Mouse (Mus musculus) regulatory T cell (primary cell): Measurements from ENCODE around the gene Nxpe2.

Experiments used
- in situ Hi-C: fragments of 300-600 bp; cut with MboI, MseI; formaldehyde crosslinking; loops from one replicate; pipeline ENCODE4 v1.15.1; 2025; ENCODE audit warnings: high pct_unique_total_duplicates

The Nxpe2 gene

DNA sequence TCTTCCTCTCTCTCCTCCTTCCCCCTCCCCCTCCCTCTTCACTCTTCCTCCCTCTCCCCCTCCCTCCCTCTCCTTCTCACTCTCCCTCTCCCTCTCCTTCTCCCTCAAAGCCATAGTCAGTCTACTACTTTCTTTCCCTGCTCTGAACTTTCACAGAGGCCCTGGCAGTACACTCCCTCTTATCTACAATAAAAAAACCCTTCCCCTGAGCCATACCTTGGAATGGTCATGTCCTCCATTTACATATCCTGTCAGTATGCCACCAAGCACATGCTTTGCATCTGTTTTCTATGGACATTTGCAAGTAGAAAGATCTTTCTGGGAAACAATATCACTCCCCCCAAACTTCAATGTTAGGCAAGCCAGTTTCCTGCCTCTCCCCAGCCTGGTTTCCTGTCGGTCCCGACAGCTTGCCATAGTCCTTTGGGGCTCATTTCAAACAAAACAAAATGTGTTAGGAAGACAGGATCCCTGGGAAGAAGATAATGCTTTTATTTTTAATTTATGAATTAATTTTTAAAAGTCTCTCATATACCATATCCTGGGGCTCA lies at the start of gene Nxpe2:
Nxpe2 (minus strand) TSS at position 307 of the 551 bp plus-strand sequence.
- in situ Hi-C loops, result no loop called here

DNA sequence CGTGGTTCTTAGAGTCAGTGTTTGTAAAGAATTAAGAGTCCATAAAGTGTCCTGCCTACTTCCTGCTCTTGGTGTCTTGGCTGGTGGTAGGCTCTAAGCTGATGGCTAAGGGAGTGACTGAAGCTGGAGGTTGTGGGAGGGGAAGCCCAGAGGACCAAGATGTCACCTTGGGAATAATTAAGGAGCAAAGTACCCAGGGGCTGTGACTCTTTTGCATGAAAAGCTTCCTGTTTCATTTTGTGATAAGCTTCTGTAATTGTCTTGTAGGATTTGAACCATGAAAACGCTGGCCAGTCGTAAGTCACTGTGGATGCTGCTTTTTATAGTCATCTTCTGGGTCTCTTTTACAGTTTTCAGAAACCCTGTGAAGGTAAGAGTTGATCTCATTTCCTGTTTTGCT lies 36.7 kb upstream of the Nxpe2 start:
- in situ Hi-C loops, result no loop called here

DNA sequence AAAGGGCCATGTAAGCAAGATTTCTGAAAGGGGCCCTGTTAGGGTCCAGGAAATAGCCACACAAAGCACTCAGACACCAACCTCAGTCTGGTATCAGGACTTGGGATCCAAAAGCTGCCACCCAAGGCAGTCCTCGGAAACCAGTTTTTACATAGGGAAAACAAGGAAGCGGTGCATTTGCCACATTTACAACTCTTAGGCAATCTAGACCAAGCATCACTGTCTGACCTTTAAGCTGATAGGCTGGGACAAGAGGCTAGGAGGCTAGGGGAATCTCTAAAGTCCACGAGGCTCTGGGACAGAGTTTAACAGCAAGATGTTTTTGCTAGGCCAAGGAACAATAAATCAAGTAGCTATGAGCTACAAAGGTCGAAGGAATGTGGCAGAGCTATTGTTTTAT lies 35.2 kb upstream of the Nxpe2 start:
- in situ Hi-C loops, result no loop called here

DNA sequence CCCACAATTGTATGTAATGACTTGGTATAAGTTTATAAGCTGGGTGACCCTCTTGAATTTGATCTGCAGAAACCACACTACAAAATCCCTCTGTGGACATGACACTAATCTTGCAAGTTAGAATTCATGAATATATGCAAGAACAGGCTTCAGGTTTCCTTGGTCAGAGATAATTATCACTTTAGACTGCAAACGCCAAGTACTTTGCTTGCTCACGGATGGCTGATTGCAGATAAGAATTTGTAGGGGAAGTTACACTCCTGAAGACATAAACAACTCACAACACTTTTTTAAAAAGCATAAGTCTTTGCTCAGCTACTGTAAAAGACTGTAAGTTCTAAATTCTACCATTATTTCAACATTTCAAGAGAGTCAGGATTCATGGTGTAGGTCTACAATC lies 21.1 kb upstream of the Nxpe2 start:
- in situ Hi-C loops, result no loop called here

DNA sequence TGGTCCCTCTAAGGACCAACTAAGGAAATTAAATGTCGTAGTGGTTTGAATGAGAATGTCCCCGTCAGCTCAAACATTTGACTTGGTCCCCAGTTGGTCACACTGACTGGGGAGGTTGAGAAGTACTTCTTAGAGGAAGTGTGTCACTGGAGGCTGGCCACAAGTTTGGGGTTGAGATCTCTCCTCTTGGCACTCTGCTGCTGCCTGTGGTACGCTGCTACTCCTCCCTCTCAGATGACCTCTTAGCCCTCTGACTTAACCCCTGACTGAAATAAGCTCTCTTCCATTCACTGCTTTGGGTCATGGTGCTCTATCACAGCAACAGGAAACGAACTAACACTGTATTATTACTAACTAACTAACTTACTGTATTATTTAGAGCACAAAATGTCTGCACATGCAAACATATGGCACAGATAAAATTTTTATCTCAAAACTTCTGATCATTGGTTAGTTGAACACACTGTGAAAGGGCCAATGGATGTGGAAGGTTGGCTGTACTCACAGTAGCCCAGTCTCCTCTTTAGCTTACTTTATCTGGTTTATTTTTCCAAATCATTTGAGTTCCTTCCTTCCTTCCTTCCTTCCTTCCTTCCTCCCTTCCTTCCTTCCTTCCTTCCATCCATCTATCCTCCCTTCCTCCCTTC lies 20.1 kb upstream of the Nxpe2 start:
- in situ Hi-C loops, result no loop called here

DNA sequence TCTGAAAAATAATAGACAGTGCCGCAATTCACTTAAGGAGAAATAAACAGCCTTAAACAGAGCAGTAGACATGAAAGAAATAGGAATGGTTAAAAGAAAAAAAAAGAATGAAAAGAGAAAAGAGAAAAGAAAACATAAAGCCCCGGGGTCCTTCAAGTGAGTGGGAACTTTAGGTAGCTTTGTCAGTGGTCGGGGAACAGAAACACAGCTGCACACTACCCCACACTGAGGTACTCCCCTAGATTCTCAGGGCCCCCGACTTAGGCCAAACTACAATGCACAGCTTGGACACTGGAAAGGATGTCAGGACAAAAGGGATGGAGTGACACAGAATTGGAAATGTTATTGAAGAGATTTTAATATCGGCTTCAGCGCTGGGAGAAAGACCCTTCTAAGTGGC lies 9.5 kb upstream of the Nxpe2 start:
- in situ Hi-C loops, result no loop called here

DNA sequence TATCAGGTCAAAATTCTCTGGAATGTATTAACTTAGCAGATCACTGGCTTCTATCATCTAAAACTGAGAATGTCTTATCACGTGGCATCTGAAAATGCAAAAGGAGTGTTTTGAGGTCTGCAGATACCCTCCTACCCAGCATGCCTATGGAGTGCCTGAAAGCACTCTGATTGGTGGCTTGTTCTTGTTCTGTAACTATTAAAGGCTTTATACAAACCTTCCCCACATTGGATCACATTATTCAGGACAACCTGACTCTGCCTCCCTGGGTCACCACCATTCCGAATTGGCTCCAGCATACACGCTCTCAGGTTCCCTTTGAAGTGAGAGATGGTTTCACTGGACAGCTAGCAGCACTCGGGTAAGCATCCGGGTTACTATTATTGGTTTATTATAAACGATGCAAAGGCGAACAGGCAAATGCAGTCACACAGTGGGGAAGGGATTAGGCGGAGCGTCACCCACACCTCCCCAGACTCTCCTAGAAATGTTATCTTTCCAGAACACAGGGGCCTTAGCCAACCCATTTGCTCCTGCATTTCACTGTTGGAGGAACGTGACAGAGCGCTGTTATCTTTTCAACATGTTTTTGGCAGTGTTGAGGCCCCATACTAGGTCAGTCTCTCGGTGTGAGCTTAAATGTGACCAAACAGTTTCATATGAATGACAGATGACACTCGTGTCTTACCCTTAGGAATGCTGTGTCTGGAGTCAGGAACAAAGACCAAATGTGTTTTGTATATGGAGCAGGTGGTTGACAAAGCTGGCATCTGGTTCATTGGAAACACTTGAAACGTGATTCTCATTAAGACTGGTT lies 8.8 kb upstream of the Nxpe2 start:
- in situ Hi-C loops, result no loop called here

DNA sequence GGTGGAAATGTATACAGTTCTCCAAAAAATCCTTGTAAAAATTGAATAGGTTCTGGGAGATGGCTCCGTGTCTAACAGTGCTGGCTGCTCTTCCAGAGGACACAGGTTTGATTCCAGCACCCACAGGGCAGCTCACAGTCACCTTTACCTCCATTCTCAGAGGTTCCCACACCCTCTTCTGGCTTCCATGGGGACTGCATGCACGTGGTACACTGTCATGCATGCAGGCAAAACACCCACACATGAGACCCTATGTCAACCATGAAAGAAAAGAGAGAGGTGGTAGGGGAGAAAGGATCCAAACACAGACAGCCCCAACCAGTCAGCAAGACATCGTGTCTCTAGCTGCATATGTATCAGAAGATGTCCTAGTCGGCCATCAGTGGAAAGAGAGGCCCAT lies 7.6 kb upstream of the Nxpe2 start:
- in situ Hi-C loops, result no loop called here

DNA sequence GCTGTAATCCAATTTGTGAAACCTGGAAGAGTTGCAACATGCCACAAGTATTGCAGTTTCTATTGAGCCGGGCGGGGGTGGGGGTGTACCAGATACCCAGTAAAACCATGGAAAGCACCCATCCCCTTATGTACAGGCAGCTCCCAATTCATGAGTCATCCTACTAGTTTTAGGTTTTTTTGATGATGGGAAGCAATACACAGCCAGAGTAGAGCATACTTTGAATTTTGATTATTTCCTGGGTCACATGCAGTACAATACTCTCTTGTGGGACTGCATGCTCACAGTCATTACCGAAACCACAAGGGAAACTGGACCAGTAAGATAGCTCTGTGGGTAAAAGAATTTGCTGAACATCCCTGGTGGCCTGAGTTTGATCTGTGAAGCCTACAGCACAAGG lies 3.8 kb upstream of the Nxpe2 start:
- in situ Hi-C loops, result no loop called here

DNA sequence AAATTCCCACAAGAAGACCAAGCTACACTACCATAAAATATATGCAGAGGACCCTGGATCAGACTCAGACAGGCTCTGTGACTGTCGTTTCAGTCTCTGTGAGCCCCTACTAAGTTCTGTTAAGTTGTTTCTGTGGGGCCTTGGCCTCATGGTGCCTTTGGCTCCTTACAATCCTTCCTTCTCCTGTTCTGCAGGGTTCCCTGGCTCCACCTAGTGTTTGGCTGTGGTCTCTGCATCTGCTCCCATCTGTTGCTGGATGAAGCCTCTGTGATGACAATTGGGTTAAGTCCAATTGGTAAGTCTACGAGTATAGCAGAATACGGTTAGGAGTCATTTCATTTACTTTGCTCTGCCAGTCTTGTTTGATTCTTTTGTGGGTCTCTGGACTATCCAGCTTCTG lies 1.5 kb upstream of the Nxpe2 start:
- in situ Hi-C loops, result no loop called here

DNA sequence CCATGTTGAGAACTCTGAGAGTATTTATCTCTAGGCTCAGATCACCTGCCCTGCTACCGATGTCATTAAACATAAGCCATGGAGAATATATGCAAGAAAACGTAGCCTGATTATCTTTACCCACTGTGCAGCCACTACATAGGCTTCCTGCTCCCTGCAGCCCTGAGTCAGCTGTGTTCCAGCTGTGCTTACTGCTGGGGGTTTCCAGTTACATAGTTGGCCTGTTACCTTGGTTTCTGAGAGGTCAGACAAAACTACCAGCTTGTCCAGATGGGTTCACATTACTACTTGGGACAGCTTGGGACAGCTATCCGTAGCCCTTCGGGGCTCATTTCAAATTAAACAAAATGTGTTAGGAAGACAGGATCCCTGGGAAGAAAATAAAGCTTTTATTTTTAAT lies 868 bp upstream of the Nxpe2 start:
- in situ Hi-C loops, result no loop called here

DNA sequence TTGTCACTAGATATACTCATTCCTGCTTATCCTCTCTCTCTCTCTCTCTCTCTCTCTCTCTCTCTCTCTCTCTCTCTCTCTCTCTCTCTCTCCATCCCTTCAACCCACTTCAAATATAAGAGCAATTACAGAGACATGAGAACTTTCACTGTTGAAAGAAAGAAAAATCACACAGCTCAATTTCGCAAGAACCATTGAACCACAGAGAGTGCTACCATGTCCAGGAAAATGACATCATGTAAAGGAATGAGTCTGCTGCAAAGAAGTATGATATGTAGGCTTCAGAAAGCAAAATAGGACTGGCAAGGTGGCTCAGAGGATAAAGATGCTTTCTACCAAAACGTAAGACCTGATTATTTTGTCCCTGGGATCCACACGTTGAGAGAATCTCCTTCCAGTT lies 7.4 kb downstream of the Nxpe2 start:
- in situ Hi-C loops, result no loop called here

DNA sequence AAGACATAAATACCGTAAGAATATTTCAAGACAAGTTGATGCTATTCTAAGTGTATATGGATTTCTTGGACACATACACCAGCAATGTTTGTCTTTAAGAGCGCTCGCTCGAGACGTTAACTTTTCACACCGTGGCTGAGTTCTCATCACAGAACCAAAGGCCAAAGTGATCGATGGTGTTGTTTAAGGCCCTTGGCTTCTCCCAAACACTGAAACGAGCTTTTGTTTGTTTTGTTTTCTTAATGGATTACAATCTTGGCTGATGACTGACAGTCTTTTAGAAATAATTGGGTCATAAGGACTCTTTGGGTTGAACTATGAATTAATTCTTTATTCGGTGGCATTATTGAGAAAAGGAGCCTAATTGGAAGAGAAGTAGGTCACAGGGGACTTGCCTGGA lies 7.8 kb downstream of the Nxpe2 start:
- in situ Hi-C loops, result no loop called here

DNA sequence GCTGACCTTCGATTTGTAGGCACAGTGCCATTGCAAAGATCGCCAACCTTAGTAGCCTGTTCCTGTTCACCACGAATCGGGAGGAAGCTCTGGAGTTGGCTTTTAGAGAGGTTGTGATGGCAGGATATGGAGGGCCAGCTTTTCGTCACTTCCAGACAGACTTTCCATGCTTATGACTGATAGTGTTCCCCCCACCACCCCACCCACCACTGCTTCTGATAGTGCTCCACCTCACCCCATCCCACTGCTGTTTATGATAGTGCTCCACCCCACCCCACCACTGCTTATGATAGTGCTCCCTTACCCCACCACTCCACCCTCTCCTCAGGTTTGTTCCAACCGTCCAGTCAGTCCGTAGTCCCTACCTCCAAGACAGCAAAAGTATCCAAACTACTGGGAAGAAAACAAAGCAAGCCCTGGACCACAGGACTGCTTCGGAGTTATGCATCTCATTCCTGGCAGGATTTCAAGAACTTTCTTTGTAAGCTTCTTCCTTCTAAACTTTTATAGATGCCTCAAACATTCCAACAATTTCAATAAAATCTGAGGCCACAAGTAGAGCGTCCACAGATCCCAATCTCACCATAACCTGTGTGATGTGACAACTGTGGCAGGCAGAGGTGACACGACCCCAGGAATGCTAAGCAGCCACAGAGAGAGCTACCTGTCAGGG lies 12.4 kb downstream of the Nxpe2 start:
- in situ Hi-C loops, result no loop called here

DNA sequence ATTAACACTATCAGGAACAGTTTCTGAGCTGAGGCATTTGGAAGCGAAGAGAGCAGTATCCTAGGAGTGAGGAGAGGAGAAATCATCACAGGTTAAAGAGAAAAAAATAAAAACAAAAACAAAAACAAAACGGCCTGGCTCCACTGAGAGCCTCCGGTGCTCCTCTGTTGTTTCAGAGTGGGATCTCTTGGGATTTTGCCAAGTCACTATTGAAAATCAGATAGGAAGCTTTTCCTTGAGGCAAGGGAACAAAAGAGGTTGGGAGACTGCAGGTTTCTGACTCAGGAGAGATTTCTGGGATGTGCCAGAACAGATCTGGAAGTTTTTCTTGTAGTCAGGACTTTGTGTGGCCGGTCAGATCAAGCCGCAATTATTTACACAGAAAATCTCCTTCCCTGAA lies 13.7 kb downstream of the Nxpe2 start:
- in situ Hi-C loops, result no loop called here

DNA sequence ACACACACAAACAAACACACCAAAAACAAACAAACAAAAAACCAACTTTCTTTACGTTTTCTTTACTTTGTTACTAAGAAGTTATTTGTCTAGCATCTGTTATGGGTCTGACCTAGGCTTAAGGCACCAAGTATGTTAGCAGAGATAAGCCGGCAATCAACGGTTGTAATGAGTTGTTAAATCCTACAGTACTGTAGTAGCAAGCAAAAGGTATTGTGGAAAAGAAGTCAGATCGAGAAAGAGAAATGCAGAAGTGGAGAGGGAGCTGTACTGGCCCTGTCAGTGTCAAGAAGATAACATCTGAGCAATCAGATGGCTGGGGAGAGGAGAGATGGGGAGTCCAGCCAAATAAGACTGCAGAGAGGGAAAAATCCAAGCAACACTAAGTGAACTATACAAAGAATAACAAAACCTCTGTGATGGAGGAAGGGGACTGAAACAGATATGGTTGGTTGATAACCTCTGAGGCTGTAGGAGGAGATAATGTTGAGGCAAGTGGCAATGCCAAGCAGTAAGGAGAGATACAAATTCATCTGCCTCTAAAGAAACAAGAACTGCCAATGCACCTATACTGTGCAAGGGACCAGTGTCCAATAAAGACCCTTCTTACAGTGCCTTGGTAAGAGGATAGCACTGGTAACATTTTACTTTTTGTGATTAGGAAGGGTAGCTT lies 14.3 kb downstream of the Nxpe2 start:
- in situ Hi-C loops, result no loop called here

DNA sequence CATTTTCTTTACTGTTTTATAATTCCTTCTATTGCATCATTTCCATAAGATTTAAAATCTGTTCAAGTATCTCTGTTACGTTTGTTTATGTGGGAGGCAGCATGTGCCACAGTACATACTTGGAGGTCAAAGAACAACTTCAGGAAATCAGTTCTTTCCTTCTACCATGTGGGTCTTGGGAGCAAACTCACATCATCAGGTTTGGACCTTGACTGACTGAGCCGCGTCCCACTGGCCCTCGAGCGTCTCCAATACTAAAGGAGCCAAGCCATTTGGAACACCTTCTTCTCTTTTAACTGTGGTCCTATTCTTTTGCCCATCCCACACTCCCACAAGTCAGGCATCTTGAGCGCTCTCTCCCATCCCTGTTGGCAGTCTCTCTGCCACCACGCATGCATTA lies 23.7 kb downstream of the Nxpe2 start:
- in situ Hi-C loops, result no loop called here

DNA sequence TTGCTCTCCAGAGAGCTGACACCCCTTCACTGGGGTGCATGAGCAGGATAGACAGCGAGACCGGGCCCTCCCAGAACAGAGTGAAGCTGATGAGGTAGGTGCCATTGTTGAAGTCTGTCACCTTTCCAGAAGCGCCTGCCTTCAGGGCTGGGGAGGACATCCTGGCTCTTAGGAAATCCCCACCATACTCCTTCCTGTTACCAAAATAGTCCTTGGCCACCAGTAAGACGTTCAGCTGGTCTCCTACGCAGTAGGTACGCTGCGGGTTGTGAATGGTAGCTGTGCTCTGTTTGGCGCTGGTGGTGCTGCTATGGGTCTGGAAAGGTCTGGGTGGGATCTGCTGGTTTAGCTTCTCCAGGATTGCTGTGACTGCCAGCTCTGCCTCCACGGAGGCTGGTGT lies 26.9 kb downstream of the Nxpe2 start:
- in situ Hi-C loops, result no loop called here

DNA sequence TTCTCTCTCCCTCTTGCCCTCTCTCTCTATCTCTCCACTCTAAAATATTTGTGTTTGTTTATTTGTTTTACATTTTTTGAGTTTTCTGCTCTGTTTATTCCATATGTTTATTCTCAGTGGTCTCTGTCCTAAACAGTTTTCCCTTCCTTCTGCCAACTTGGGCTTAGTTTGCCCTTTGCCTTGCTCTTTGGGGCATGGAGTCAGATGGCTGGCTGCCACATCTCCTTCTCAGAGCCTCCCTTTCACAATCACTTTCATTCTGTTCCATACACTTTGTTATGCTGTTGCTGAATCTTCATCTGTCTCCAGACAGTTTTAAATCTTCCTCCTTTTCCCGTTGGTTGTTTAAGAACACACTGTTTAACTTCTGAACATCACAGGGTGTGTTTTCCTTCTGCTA lies 37.4 kb downstream of the Nxpe2 start:
- in situ Hi-C loops, result no loop called here

DNA sequence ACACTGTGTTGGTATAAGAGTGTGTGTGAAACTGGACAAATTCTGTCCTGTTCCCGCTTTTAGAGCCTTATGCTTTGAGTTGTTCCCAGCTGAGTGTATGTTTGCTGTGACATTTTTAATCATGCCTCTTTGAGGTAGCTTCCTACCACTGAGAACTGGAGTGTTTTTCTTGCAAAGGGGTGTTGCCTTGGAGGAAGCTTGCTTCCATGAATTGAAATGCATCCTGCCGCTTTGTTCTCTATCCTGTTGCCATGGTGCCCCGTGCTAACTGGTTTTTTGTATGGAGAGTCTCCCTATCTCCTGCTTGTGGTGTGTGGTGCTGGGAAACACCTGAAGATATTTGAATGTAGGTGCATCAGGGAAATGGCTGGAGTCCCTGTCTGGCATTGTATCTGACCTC lies 39.1 kb downstream of the Nxpe2 start:
- in situ Hi-C loops, result no loop called here

DNA sequence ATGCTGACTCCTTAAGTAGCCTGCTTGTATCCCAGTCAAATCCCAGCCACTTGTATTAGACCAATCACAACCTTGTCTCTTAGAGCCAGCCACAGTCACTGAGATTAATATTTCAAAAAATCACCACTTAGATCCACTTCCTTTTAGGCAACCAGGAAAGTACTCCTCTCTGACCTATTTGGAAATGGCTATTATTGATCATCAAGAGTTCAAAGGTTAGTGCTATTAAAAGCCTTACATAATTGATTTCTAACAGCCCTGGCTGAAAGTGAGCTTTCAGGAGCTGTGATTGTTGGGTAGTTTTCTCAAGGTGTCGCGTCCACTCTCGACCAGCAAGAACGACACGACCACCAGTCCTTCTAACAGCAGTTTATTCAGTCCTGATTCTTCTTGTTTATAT lies 42.0 kb downstream of the Nxpe2 start:
- in situ Hi-C loops, result no loop called here

DNA sequence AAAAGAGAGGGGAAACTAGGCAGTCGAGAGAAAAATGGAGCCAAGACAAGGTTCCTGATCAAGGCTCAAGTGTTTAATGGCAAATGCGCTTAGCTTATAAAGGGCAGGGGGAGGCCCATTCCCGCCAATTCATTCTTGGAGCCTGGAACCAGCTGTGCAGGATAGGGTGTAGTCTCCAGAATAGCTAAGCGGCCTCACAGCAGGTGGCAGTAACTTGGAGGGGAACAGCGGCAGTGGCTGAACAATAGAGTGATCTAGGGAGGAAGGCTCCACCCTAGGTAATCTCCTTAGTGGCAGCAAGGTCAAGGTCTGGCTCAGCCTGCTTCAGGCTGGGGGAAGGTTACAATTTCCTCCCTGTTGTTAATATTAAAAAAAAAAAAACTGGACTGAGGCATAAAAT lies 49.7 kb downstream of the Nxpe2 start:
- in situ Hi-C loops, result loop anchor here (10.0 kb wide), 1 partner anchor 1649 kb away; no protein-coding TSS in a partner anchor
